Mouse (Mus musculus): ENCODE data around the gene Slc17a7.
"Not testable (repeated sequence)": the region's sequence is repeated elsewhere in the genome, so short reads cannot be mapped to it uniquely, and the experiment has no call there.

The Slc17a7 gene

DNA sequence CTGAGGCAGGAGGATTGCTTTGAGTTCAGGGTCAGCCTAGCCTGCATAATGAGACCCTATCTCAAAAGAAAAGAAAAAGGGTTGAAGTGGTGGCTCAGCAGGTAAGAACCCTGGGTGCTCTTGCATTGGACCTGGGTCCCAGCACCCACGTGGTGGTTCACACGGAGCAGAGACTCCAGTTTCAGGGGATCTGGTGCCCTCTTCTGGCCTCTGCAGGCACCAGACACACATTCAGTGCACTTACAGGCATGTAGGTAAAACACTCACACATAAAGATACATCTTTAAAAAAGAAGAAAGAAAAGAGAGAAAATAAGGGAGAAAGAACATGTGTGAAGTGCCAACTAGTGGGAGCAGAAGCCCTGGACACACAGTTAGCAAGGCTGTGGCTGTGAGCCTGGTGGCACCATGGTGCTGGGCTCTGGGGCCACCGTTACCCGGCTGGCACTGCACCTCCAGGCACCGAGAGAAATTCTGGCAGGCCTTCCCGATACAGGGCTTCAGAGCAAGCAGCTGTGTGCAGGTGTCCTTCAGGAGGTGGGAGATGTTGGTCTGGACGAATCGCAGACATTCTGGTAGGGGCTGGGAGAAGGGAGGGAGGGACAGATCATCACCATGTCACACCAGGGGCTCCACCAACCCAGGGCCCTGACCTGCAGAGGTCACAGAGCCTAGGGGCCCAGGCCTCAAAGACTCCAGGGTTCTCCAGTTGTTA, 30.1 kb upstream of the Slc17a7 start:
- DNase-seq, result no peak

DNA sequence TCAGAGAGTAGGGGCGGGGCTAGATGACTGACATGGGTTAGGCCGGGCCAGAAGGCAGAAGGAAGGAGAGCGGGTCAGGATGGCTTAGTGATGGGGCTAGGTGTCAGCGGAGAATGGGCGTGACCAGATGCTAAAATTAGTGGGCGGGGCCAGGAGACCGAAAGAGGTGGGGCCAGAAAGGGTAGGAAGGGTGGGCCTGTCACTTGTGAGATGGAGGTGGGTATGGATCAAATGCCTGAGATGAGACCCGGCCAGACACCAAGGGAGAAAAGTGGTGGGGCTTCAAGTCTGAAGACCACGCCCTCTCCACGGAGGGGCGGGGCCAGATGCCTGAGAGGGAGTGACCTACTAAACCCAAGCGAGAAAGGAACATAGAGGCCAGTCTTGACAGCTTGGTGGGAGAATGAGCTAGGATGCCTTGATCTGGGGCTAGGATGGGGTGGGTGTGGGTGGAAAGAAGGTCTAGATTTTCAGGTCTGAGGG, 29.2 kb upstream of the Slc17a7 start:
- DNase-seq, result no peak

DNA sequence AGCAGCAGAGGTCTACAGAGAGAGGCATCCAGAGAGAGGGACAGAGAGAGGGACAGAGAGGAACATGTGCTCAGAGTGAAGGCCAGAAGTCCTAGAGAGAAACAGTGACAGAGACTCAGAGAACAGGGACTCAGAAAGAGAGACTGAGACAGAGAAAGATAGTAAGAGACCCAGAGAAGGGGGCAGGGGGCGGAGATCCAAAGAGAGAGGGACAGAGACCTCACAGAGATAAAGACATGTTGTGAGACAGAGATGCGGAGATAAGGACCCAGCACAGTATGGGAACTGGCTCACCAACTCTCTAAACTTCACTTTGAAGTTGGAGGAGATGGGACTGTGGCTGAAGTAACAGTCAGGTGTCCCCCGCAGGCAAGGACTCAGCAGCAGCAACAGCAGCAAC, 28.4 kb upstream of the Slc17a7 start:
- no peak for DNase-seq

DNA sequence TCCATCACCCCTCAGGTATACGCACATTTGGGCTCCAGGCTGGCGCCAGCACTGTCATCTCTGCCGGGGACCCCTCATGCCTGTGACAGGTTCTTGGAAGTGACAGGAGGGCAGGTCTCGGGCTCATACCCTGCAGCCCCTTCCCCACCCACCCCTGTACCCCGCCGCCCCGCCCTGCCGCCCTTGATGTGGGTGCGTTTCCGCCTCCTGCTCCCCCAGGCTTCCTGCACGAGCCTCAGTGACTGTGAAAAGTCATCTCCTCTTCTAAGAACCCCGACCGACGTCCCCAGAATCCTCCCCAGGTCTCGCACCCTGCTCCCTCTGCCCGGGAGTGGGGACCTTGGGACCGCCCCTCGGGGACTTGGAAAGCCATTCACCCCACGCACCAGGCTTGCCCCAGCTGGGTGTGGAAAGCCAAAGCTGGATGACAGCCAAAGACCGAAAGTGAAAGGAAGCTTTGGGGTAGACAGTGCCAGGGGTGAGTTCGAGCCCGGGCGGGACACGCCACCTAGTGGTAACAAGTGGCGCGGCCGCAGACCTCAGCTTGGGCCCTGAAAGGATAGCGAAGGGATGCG, 27.7 kb upstream of the Slc17a7 start, which contains the start of the genes Gm45713 and Flt3l:
TSS of gene Gm45713 (minus strand) at position 239 of the 575 bp plus-strand sequence.
TSS of gene Flt3l (minus strand) at position 440 of the 575 bp plus-strand sequence.
- peak; percentile 89 for DNase-seq

DNA sequence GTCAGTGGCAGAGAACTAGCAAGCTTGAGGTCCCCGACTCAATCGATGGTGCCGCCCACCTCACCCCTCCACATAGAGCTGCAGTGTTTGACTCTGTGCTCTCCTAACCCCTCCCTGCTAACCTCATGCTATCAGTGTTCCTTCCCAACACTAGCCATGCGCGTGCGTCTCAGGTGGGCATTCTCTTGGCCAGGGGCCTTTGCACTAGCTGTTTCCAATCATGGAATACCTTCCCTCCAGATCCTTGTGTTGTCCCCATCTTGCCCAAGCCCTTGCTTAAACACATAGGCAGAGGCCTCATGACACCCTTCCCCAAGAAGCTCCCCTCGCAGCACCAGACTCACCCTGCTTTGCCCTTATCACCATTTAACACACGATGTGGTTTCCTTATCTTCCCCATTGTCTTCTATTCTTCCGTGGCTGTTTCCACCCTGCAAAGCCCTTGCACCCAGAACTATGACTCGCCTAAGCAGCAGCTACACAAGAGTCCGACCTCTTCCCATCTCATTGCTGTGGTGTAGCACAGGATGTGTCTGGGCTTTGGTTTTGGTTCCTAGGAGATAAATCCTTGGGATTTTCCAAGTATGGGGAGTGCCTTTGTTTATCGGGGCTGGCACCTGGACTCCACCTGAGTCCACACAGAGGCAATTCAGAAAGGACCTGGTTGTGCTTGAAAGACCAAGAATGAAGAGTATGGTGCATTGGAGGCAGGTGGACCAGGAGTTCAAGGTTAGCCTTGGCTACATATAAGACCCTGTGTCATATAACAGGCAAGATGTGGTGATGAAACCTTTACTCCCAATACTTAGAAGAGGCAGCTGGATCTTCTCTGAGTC, 26.4 kb upstream of the Slc17a7 start:
- no peak for DNase-seq

DNA sequence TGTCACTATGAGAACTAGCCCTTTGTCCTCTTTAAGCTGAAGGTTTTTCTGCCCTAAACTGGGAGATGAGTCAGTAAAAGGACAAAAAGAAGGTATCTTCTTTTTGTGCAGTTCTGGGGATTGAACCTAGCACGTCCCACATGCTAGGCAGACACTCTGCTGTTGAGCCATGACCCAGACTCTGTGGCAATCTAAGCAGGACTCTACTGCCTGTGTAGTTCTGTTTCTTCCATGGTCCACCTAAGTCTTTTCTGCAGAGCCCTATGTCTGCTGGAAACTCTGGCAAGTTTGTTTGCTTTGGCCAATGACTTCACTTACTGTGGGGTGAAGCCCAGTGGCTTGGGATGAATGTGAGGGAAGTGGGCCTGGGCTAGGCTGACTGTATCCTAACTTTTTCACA, 25.3 kb upstream of the Slc17a7 start:
- DNase-seq, result no peak

DNA sequence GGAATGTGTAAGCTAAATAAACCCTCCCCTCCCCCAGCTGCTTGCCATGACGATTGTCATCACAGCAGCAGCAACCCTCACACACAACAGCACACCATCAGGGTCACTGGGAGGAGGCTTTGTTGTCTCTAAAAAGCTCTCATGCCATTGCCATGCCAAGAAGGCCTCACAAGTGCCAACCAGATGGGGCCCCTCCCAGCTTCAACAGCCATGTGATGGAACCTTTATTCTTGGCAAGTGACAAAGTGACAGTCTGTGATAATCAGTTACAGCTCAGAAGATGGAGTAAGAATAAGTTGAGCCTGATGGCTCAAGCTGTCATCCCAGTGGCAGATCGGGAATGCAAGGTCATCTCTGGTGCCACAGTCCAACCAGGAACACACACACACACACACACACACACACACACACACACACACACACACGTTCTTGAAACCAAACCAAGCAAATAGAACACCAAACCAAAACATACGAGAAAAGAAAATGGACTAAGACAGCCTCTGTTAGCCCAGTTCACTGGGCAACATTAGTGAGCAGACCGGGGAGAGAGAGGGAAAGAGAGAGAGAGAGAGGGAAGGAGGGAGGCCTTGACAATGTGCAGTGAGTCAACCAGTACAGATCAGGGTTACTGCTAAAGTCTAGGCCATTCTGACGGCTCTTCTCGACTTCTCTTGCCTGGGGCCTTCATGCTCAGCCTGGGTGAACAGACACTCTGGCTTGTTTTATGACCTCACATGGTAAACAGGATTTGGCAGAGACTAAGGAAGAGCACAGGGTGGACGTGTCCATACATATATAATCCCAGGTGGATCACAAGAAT, 23.6 kb upstream of the Slc17a7 start:
- no peak for DNase-seq

DNA sequence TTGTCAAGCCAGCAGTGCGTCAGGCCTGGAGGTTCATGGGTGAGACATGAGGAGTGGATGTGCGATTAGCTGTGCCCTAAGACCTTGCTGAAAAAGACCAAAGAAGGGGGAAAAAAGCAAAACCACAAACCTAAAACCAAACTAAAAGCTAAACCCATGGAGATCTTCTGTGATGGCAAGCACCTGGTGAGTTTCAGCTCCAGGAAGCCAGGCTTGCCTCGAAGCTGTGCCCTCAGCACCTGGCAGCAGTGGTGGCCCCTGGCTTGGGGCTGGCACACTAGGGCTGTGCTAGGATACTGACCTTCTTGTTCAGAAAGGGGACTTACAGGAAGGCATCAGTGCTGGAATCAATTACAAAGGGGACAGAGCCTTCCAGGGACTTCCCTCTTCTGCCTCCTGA, 22.4 kb upstream of the Slc17a7 start:
- no peak for DNase-seq

DNA sequence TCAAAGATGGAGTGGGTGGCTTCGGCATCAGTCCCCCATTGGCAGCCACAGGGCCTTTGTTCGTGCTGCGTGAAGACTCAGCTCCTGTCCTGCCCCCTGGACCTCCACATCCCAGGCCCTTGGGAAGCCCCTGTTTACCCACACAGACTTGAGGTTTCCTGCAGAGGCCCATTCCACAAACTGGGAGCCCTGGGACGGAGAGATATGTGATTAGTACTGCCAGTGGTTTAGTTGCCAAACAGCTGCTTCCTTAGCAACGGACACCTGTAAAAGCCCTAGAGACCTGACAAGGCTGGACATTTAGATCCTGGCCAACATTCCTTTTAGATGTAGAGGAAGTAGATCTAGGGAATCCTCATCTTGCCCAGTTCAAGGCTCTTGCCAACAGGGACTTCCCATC, 21.8 kb upstream of the Slc17a7 start:
- no peak for DNase-seq

DNA sequence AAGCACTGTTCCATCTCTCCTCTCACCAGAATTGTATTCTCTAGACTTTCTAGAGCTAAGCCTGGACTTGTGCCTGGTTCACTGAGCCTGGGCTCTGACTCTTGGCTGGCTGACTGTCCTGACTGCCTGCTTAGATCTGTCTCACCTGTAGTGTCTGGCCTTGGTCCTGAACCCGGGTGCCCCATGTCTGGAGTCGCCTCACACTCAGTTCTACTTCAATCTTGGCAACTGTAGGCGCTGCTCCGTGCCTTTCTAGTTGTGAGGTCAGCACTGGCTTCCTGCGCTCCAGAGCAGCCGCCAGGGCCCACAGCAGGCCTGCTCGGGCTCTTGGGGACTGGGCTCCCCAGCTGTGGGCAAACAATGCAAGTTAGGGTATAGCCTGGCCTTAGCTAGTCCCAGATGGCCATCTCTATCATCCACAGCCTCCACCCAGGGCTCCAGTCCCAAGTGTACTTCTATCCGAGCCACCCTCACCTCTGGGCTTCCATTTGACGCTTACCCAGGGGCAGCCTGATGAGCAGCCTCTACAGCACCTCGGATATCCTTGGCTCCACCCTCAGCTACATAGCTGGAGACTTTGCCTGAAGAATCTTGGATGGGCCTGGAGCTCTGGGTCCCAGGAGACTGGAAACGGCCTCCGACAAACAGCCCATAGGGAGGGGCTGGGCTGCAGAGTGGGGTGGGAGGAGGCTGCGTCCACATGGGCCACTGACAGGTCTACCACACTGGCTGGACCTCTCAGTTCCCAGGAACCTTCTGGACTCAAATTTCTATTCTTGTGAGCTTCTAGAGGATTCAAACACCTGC, 19.2 kb upstream of the Slc17a7 start:
- DNase-seq, result no peak

DNA sequence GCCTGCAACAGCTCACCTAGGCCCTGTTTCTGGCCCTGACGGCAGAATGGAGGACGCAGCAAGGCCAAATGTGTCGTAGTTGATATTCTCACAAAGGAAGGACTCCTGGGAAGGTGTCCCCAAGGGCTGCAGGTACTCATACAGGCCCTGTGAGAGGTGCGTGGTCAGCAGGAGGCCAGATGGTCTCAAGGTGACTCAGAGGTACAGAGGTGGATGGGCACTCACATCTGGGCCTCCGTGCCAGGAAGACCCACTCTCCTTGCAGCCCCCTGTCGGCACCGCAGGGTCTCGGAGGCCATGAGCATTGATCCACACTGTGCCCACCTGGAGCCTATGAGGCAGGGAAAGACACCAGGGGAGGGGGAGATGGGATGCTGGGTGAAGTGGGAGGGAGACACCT, 18.3 kb upstream of the Slc17a7 start:
- no peak for DNase-seq

DNA sequence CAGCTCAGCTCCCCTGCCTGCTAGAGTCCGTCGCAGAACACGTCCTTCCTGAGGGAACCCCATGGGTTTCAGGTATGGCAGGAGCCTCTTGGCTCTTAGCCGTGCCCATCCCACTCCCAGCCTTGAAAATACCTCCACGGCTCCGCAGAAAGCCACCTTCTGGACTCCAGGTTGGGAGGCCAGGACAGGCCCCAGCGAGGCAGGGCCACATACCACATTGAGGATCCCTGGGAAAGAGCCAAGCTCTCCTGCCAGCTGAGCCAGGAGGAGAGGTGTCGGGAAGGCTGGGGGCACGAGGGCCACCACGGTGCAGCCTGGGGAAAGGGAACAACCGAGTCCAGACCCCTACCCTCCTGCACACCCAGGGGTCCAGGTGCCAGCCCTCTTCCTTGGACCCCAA, 16.5 kb upstream of the Slc17a7 start:
- DNase-seq, result no peak

DNA sequence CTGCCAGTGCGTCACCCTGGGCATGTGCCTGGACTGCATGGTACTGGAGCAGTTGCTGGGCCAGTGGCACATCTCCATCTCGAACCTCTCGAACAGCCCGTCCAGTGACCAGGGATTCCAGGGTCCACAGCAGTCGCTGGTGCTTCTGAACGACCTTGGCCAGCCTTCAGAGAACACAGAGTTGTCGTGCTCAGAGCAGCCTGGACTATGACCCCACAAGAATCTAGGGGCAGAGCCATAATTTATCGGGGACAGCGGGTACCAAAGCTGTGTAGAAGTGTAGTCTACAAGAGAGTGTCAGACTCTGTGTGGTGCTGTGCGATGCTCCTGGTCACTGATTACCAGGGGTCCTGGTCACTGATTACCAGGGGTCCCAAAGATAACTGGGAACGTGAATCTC, 15.8 kb upstream of the Slc17a7 start:
- DNase-seq, result no peak

DNA sequence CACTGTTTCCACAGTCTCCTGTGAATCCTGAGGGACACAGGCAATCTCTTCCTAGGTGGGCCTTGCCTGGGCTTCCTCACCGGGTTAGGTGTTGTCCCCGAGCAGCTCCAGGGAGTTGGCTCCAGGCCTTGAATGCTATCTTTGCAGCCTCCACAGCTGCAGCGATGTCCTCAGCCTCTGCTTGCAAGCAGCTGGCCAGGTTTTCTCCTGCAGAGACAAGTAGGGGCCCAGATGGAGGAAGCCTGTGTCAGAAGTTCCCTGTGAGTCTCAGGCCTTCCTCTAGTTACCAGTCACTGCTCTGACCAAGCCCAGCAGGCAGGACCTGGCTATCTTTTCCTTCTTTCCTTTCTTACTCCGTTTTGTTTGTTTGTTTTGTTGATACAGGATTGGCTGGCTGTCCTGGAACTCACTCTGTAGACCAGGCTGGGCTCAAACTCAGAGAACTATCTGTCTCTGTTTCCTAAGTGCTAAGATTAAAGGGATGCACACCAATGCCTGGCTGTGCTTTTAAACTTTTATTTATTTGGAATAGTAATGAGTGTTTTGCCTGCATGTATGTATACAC, 15.1 kb upstream of the Slc17a7 start:
- no peak for DNase-seq

DNA sequence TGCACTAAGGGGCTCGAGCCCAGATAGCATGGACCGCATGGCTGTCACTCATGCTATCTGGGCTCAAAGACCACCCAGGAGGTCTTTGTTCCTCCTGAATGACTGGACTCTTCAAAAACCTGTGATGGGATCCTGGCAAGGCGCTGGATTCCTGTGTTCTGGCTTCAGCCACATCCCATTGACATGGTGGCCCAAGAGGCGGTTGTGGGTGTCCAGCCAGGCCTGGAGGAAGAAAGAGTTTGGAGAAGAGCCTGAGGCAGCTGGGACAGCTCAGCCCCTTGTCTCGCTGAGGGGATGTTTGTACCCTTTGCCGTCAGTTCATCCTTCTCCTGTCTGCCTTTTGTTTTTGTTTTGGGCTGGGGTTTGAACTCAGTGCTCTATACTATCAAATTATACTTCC, 14.2 kb upstream of the Slc17a7 start:
- DNase-seq, result no peak

DNA sequence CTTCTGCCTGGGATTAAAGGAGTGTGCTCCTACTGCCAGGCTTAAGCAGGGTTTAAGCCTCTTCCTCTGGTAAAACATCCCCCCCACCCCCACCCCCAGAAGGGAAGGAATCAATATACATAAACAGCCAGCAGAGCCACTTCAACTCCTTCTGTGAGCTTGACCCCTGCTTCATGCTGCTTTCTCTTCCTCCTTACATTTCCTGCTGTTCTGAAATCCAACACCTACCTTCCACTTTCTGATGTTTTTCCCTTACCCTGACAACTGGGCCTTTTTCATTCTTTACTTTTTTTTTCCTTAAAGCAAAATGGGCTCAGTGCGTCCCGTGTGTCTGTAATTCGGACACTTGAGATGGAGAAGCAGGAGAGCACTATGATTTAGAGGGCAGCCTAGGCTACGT, 13.4 kb upstream of the Slc17a7 start:
- DNase-seq, result no peak

DNA sequence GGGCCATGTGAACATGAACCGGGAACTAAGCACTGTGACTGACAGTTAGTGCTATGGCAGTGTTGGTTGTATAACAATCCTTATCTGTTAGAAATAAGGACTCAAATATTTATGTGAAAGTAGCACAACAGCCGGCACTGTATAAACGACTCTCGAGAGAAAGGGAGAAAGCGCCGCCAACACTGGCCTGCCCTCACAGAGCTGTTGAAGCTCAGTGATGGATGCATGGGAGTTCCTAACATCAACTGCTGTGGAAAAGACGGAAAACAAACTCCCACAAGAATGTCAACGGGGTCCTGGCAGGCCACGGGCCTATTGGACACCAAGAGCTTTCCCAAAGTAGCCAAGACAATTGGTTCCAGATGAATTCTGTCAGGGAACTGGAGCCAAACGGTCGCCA, 12.4 kb upstream of the Slc17a7 start:
- no peak for DNase-seq

DNA sequence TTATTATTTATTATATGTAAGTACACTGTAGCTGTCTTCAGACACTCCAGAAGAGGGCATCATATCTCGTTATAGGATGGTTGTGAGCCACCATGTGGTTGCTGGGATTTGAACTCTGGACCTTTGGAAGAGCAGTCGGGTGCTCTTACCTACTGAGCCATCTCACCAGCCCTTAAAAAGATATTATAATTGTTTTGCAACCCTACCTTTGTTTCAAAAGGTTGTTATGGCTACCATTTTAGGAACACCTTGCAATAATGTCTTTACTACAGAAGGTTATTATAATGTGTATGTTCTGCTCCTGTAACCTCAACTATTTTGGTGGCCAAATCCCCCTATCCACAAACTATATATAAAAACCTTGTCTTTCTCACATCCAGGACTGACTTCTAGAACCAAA, 10.7 kb upstream of the Slc17a7 start:
- DNase-seq, result not testable (repeated sequence)

DNA sequence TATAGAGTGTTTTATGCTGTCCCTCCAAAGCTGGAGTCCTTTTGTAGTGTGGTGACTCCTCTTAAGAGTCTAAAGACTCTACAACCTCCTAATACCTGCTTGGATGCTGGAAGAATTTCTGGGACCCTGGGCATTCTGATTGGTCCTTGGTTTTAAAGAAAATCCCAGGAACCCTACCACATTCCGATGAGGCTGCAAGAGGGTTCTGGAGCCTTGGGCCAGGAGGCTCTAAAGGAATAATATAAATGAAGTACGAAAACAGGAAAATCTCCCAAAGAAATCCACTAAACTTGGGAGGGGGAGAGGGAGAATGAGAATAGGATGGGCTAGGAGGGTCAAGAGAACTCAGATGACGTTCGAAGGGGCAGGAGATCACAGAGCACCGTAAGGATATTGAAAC, 10.2 kb upstream of the Slc17a7 start:
- DNase-seq, result no peak

DNA sequence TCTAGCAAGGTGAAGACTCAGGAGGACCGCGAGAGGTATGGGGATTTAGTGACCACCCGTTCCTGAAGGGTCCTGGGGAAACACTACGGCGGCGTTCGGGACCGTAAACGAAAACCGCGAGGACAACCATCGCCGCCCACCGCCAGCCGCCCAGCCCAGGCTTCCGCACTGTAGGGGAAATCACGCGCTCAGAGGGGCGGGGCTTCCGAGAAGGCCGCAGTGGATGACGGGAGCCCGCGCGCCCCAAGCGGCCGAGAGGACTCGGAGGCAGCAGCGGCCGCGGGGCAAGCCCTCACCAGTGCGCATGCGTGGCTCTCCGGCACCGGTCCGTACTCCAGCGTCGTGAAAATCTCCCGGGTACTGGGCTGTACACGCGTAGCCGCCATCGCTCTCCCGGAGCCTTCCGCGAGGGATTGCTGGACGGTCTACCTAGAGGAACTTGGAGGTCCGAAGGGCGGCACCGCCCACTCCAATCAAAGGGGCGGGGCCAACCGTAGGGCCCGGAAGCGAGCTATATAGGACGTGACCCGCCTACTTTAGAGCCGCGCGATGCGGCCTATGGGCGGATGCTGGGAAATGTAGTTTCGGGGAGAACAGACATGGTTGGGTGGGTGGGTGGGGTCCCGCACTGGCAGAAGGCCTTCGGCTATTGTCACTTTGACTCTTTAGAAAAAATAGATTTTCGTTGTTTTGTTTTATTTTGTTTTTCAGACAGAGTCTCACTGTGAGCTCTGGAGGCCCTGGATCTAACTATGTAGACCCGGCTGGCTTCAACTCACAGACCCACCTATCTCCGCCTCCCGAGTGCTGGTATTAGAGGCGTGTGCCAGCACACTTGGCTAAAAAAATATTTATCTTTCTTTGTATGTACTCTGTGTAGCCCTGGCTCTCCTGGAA, 9.4 kb upstream of the Slc17a7 start, which contains the start of the genes Pih1d1 and Aldh16a1:
TSS of gene Pih1d1 (plus strand) at position 208 of the 897 bp plus-strand sequence.
TSS of gene Aldh16a1 (minus strand) at position 489 of the 897 bp plus-strand sequence.
- DNase-seq, result peak; percentile 97
